Mouse (Mus musculus) neural tube, embryonic 14.5 days (tissue): ENCODE results near the gene Luc7l2. TPM values are rescaled to one million over a fixed set of nuclear protein-coding genes. Genes with fewer than 3 reads are reported as not detected.

ENCODE experiments used
- ATAC-seq: fragments of 200-750 bp; cut with Nextera tagmentation; 2 replicates; pipeline ENCODE4 v1.8.0; 2017; ENCODE audit warnings: low read depth, mild to moderate bottlenecking, moderate TSS enrichment, moderate library complexity
- H3K27ac ChIP-seq: fragments of 300-500 bp; sonication (generic); 2 replicates; pipeline ENCODE4 v1.5.1; 2014; ENCODE audit warnings: low read depth, mild to moderate bottlenecking, control low read depth, low read length, moderate library complexity, mixed read lengths
- H3K27me3 ChIP-seq: fragments of 300-500 bp; sonication (generic); 2 replicates; pipeline ENCODE4 v1.6.1; 2014; ENCODE audit warnings: low read length; ENCODE audit not compliant: control insufficient read depth, insufficient read depth
- H3K36me3 ChIP-seq: fragments of 300-500 bp; sonication (generic); 2 replicates; pipeline ENCODE4 v1.6.1; 2014; ENCODE audit warnings: low read length, mixed read lengths; ENCODE audit not compliant: control insufficient read depth, insufficient read depth
- H3K4me1 ChIP-seq: fragments of 300-500 bp; sonication (generic); 2 replicates; pipeline ENCODE4 v1.6.1; 2014; ENCODE audit warnings: low read length; ENCODE audit not compliant: control insufficient read depth, insufficient read depth
- H3K4me2 ChIP-seq: fragments of 300-500 bp; sonication (generic); 2 replicates; pipeline ENCODE4 v1.6.1; 2014; ENCODE audit warnings: mild to moderate bottlenecking, low read depth, low read length, control low read depth
- H3K4me3 ChIP-seq: fragments of 300-500 bp; sonication (generic); 2 replicates; pipeline ENCODE4 v1.5.1; 2014; ENCODE audit warnings: low read depth, low read length, control low read depth, mixed read lengths
- H3K9ac ChIP-seq: fragments of 300-500 bp; sonication (generic); replicated peaks from 2 replicates; pipeline ENCODE4 v1.6.1; 2014; ENCODE audit warnings: low read depth, mild to moderate bottlenecking, control low read depth, low read length, mixed read lengths
- H3K9me3 ChIP-seq: fragments of 300-500 bp; sonication (generic); 2 replicates; pipeline ENCODE4 v1.6.1; 2016; ENCODE audit warnings: low read length; ENCODE audit not compliant: control insufficient read depth
- WGBS: fragments of 180-500 bp; shearing (Covaris S2); extraction: QIAGEN DNeasy Blood & Tissue Kit; methylation state at CpG from one replicate; pipeline ENCODE4 v1.1.7; 2014; 5-methylcytosine and 5-hydroxymethylcytosine counted together
- polyA plus RNA-seq: library from polyadenylated mRNA; unstranded; fragments of >200 nt; fragmentation: Nextera tagmentation; extraction: Ambion mirVana; gene quantifications from 2 replicates; pipeline ENCODE4 v1.2.1, GENCODE M21; 2014

Gene Luc7l2
- polyA plus RNA-seq, 1 experiment from 2014 or later = 79.8 TPM

DNA sequence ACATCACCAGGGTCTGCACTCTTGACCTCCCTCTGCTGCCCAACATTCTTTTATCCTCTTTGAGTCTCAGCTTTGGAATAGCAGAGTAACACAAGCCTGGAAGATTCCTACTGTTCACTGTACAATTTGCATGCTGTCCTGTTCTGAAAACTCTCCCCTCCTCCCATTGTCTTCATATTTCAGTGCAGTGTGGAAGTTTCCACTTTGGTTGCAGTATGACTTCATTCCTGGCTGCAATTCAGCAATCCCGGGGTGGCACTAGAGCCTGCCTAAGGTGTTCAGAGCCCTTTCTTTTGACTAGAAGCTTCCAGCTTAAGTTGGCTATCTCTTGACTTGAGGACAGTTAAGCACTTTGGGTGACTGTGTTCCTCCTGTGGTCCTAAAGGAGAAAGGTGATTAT lies 73.3 kb downstream of the Luc7l2 start:
- 74% methylated on average over 1 of the region's 1 CpGs for WGBS
- H3K4me3 ChIP-seq = no peak overlapping the region
- no peaks in the 10 kb centered on the region for H3K27me3 ChIP-seq
- no peak overlapping the region for H3K27ac ChIP-seq
- H3K4me1 ChIP-seq = no peaks in the 10 kb centered on the region
- no peak overlapping the region for H3K9ac ChIP-seq
- H3K36me3 ChIP-seq = peaks cover 2% of the 10 kb centered on the region; the same call in 1 of the 2 replicates
- no peak overlapping the region for H3K4me2 ChIP-seq
- no peaks in the 10 kb centered on the region for H3K9me3 ChIP-seq
- no peak for ATAC-seq

DNA sequence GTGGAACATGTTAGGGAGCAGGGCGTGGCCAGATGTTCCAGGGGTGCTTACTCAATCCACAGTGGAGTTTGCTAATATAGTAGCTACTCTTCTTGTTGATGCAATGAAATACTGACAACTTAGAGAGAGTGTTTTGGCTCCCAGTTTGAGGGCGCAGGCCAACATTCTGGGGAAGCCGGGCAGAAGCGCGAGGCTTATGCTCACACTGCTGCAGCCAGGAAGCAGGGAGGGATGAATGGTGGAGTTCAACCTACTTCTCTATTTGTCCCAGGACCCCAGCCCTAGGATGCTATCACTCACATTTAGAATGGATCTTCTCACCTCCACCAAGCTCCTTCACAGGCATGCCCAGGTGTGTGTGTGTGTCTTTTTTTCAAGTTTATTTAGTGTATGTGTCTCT lies 75.0 kb downstream of the Luc7l2 start:
- no peaks in the 10 kb centered on the region for H3K9me3 ChIP-seq
- 96% methylated on average over 5 of the region's 5 CpGs for WGBS
- no peak for ATAC-seq
- H3K36me3 ChIP-seq = no peaks in the 10 kb centered on the region
- no peak overlapping the region for H3K4me3 ChIP-seq
- no peaks in the 10 kb centered on the region for H3K27me3 ChIP-seq
- no peaks in the 10 kb centered on the region for H3K4me1 ChIP-seq
- no peak overlapping the region for H3K9ac ChIP-seq
- H3K27ac ChIP-seq = no peak overlapping the region
- H3K4me2 ChIP-seq = no peak overlapping the region

GRCm38 (mm10) chr6:38627081-38627480 lies 75.9 kb downstream of the Luc7l2 start:
- H3K4me1 ChIP-seq = no peaks in the 10 kb centered on the region
- H3K27me3 ChIP-seq = no peaks in the 10 kb centered on the region
- no peaks in the 10 kb centered on the region for H3K9me3 ChIP-seq
- no peaks in the 10 kb centered on the region for H3K36me3 ChIP-seq
- 99% methylated on average over 4 of the region's 4 CpGs for WGBS
- H3K9ac ChIP-seq = no peak overlapping the region
- H3K4me2 ChIP-seq = no peak overlapping the region
- no peak for ATAC-seq
- H3K4me3 ChIP-seq = no peak overlapping the region
- H3K27ac ChIP-seq = no peak overlapping the region

DNA sequence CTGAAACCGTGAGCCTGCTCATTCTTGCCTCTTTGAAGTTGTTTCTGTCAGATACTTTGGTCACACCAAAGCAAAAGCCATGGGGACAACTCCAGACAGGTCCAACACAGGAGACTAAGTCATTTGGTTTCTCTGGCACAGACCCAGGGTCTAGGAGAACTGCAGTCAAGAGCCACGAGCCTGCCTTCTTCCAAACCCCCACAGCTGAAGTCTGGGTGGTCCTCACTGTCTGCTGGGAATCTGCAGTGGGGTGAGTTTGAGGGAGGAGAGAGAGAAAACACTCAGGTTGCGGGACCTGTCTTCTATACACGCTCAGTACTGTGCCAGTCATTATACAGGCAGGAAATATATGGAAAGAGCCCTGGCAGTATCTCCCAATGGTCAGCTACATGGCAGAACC lies 76.4 kb downstream of the Luc7l2 start:
- no peak for ATAC-seq
- H3K4me2 ChIP-seq = no peak overlapping the region
- H3K4me1 ChIP-seq = no peaks in the 10 kb centered on the region
- no peak overlapping the region for H3K9ac ChIP-seq
- no peak overlapping the region for H3K4me3 ChIP-seq
- WGBS = 86% methylated on average over 4 of the region's 4 CpGs
- no peaks in the 10 kb centered on the region for H3K9me3 ChIP-seq
- no peaks in the 10 kb centered on the region for H3K36me3 ChIP-seq
- H3K27ac ChIP-seq = no peak overlapping the region
- no peaks in the 10 kb centered on the region for H3K27me3 ChIP-seq

GRCm38 (mm10) chr6:38629556-38629955 lies 78.4 kb downstream of the Luc7l2 start:
- H3K9ac ChIP-seq = no peak overlapping the region
- H3K27ac ChIP-seq = no peak overlapping the region
- H3K4me2 ChIP-seq = no peak overlapping the region
- H3K36me3 ChIP-seq = no peaks in the 10 kb centered on the region
- no peaks in the 10 kb centered on the region for H3K9me3 ChIP-seq
- no peak for ATAC-seq
- H3K4me1 ChIP-seq = no peaks in the 10 kb centered on the region
- no peak overlapping the region for H3K4me3 ChIP-seq
- peaks cover 2% of the 10 kb centered on the region for H3K27me3 ChIP-seq
- WGBS = 100% methylated on average over 1 of the region's 1 CpGs

DNA sequence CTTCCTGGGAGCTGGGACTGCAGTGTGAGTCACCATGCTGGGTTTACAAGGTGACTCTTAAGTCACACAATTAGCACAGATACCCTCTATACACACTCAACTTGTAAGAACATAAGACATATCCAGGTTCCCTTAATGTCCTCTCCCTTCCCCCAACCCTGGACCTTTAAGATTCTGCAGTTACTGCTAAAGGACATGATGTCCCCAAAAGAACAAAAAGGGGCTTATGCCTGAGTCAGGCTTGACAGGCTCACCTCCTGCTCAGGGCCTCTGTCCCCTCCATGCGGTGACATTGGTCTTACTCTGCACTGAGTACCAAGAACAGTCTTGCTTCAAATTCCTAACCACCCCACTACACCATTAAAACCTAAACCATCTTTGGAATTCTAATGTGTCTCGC lies 81.7 kb downstream of the Luc7l2 start:
- H3K4me2 ChIP-seq = no peak overlapping the region
- no peak overlapping the region for H3K27ac ChIP-seq
- H3K4me3 ChIP-seq = no peak overlapping the region
- H3K9ac ChIP-seq = no peak overlapping the region
- no peak for ATAC-seq
- peaks cover 17% of the 10 kb centered on the region; the same call in 1 of the 2 replicates for H3K4me1 ChIP-seq
- WGBS = 88% methylated on average over 2 of the region's 2 CpGs
- no peaks in the 10 kb centered on the region for H3K9me3 ChIP-seq
- no peaks in the 10 kb centered on the region for H3K36me3 ChIP-seq
- peaks cover 32% of the 10 kb centered on the region for H3K27me3 ChIP-seq

DNA sequence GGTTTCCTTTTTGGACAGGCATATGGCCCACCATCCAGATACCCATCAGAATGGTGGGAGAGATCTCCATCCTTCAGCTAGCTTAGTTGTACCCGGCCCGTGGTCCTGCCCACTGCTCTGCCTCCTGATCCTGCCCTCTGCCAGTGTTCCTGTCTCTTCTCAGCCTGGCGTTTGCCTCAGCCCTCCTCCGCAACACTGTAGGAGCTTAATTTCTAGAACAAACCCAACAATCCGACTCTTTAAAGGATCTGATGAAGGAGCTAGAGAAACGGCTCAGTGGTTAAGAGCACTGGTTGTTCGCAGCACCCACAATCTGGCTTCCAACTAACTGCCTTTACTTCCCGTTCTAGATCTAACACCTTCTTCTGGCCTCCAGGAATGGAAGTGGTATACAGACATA lies 83.3 kb downstream of the Luc7l2 start:
- no peaks in the 10 kb centered on the region for H3K9me3 ChIP-seq
- no peak overlapping the region for H3K27ac ChIP-seq
- no peak for ATAC-seq
- peaks cover 38% of the 10 kb centered on the region for H3K27me3 ChIP-seq
- 83% methylated on average over 8 of the region's 8 CpGs for WGBS
- no peak overlapping the region for H3K4me2 ChIP-seq
- H3K4me3 ChIP-seq = no peak overlapping the region
- no peak overlapping the region for H3K9ac ChIP-seq
- peaks cover 17% of the 10 kb centered on the region; the same call in 1 of the 2 replicates for H3K4me1 ChIP-seq
- H3K36me3 ChIP-seq = no peaks in the 10 kb centered on the region

DNA sequence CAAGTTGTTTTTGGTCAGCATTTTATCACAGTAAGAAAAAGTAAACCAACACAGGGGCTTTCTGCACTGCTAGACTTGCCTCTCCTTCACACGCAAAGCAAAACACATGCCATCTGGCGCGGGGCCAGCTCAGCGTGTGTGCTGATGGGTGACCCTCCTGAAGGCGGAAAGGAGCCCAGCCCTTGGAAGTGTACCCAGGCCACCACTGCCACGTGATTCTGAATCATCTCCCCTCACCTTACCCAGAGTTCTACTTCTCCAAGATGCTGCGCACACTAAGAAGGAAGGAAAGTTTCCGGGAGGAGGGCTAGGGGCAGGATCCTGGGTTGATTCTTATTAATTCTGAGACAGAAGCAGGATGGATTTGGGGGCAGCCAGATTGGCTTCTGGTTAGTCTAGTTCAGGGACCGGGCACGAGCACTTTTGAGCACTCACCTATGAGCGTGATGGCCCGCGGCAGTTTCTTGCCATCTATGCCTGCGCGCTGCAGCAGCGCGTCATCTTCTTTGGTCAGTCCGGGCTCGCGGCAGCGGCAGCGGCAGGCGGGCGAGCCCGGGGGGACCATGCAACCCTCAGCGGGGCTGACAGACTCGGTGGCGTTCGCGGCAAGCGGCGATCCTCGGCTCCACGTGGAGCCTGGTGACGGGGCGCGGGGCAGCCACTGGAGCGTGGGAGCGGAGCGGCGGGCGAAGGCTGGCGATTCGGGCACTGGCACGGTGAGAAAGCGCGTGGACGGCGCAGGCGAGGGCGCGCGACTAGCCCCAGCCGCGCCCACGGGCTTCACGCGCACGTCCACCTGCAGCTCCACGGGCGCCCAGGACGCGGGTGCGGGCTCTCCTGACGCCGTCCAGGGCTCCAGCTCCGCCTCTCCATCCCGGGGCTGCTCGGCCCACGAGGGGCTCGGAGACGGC lies 85.1 kb downstream of the Luc7l2 start:
- H3K9ac ChIP-seq = peak overlapping the region; percentile 37
- H3K9me3 ChIP-seq = no peaks in the 10 kb centered on the region
- peak overlapping the region; percentile 98 for H3K4me2 ChIP-seq
- ATAC-seq = peak; percentile 52
- peaks cover 42% of the 10 kb centered on the region for H3K27me3 ChIP-seq
- peaks cover 17% of the 10 kb centered on the region; the same call in 1 of the 2 replicates for H3K4me1 ChIP-seq
- peak overlapping the region; percentile 51 for H3K4me3 ChIP-seq
- WGBS = 2% methylated on average over 53 of the region's 72 CpGs
- no peaks in the 10 kb centered on the region for H3K36me3 ChIP-seq
- H3K27ac ChIP-seq = no peak overlapping the region

DNA sequence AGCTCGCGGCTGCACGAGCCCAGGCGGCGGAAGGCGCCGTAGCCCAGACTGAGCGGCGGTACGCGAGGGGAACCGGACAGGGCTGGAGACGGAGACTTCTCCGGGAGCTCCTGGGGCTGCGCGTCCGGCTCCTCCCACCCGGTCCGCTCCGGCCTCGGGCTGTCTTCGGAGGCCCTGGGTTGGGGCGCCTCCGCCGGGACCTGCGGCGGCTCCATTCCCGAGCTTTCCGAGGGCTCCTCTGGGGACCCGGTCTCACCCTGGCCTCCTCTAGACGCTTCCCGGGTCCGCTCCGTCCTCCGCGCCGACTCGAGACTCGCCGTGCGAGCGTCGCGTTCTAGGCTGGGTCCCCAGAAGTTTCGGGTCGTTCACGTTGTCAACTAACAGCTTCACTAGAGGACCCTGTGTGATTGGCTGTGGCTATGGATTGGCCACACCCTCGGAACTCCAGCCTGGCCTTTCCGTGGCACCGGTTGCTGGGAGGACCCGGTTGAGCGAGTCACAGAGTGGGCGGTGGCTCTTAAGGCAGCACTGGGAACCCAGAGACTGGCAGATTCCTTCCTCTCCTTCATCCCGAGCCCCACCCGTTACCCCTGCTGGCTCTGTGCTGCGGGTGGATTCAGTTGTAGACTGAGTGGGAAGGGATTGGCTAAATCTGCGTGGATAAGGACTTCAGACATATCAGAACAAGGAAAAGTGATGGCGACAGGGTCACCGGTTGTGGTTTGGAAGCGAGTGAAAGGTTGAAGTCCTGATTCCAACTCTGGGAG lies 85.9 kb downstream of the Luc7l2 start, which contains the start of gene Klrg2:
Gene Klrg2, minus strand, starts transcription at position 391 of the 767 bp plus-strand sequence.
- 2% methylated on average over 53 of the region's 60 CpGs for WGBS
- peak within 1 kb of the TSS; percentile 98 for H3K4me2 ChIP-seq
- peaks cover 17% of the 10 kb centered on the region; the same call in 1 of the 2 replicates for H3K4me1 ChIP-seq
- peak within 1 kb of the TSS; percentile 37 for H3K9ac ChIP-seq
- no peak within 1 kb of the TSS for H3K27ac ChIP-seq
- peak; percentile 71 for ATAC-seq
- H3K27me3 ChIP-seq = peaks cover 42% of the 10 kb centered on the region
- no peaks in the 10 kb centered on the region for H3K9me3 ChIP-seq
- H3K4me3 ChIP-seq = peak within 1 kb of the TSS; percentile 51
- H3K36me3 ChIP-seq = no peaks in the 10 kb centered on the region
